Mouse (Mus musculus): ENCODE data around the gene Ythdf1.

Gene Ythdf1

GRCm38 (mm10) chr2:180920810-180921400, at the start of gene Ythdf1:
Ythdf1 (minus strand) TSS chr2:180920949.
- peak; percentile 96 for DNase-seq (ENCODE audit: low read depth, low spot score)

- peak; percentile 66 for DNase-seq (ENCODE audit: low read depth, low spot score)
These were observed 46.4 kb upstream of the Ythdf1 start, which contains the start of gene Arfgap1 for GRCm38 (mm10) chr2:180967010-180967763. Arfgap1 (plus strand) TSS chr2:180967225.

GRCm38 (mm10) chr2:180966092-180966882, 45.5 kb upstream of the Ythdf1 start:
- peak; percentile 15 for DNase-seq (ENCODE audit: low read depth, low spot score)

- DNase-seq (ENCODE audit: low read depth, low spot score): peak; percentile 84
These were observed 43.2 kb upstream of the Ythdf1 start for GRCm38 (mm10) chr2:180963956-180964355.

DNA sequence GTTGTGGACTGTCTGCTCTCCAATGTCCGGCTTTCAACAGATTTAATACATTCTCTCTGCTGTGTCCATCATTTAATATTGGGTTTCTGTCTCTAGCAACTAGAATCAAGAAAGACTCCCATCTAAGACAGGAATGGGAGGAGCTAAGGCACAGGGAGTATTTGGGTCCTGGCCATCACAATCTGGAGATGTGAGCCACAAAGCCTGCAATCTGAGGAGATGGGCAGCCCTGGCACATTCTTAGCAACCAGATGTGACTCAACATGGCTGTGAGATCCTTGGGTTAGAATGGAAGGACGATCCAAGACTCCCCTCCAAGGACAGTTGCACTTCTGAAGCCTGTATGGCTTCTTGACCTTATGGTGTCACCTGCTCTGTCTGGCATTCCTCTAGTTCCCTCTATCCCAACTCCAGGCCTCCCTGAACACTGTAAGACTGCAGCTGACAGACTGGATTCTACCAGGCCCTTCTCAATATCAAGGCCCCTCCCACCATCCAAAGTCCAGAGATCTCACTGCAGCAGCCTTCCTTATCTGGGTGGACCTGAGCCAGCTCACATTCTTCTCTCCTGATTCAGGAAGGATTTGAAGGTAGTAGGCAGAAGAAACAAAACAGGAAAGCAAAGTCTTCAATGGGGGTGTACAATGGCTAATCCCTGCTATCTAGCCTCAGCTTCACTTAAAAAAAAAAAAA, 42.0 kb upstream of the Ythdf1 start:
- DNase-seq (ENCODE audit: low read depth, low spot score): no peak

GRCm38 (mm10) chr2:180960187-180960586, 39.4 kb upstream of the Ythdf1 start:
- no peak for DNase-seq (ENCODE audit: low read depth, low spot score)

GRCm38 (mm10) chr2:180959605-180960004, 38.9 kb upstream of the Ythdf1 start:
- DNase-seq (ENCODE audit: low read depth, low spot score): no peak

DNA sequence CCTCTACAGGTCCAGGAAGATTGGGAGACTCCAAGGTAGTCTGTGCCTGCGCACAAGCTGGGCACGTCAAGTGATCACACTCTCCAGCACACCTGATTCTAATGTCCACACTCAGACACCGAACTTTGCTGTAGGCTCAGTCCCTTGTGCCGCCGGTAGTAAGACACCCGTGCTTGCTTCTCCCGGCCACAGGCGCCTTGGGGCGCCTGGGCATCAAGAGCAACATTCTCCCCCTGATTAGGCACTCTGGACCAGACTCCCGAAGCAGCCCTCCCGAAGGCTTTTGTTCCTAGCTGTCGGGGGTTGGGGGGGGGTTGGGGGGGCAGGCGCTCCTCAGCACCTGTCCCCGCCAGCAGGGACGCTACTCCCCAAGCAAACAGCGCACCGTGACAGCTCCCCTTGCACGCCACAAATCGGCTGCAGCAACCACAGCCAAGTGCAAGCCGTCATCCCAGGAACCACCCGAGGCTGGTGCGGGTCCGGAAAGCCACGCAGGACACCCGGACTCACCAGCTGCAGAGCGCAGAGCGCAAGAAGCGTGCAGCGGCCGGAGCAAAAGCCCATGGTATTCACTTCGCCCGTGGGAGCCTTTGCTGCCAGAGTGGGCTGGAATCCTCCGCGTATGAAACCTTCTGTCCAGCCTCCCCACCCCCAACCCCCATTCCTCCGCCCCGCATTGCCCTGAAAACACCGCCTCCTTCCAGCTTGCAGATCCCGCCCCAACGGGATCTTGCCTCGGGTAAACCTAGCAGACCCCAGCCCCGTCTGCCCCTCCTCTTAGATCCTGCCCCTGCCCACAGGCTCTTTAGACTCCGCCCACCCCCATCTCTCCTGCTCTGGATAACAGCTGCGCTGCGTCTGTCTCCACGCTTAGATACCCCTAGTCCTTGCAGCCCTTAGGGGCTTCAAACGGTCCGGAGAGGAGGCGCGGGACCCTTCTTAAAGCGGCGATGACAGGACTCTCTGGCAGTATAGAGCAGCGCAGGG, 33.6 kb upstream of the Ythdf1 start, which contains the start of gene Nkain4:
Gene Nkain4, minus strand, starts transcription at position 639 of the 987 bp plus-strand sequence.
- DNase-seq (ENCODE audit: low read depth, low spot score): peak; percentile 87

DNA sequence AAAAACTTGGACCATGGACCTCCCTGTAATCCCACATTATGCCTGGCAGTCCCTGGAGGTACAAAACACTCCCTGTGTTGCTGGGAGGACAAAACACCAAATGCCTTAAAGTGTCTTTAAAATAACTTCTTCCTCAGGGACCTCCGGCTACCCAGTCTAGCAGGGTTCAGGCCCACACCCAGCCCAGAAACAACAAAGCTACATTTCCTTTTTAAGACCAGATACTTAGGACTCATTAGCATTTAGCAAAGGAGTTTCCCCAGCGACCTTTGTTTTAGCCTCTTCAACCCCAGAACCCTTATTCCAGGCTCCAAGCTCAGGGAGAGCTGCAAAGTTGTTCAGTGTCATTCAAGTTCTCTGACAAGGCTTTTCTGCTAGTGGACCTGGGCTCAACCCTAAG, 32.9 kb upstream of the Ythdf1 start:
- DNase-seq (ENCODE audit: low read depth, low spot score): peak; percentile 68

- peak; percentile 56 for DNase-seq (ENCODE audit: low read depth, low spot score)
These were observed 32.0 kb upstream of the Ythdf1 start for GRCm38 (mm10) chr2:180952731-180953171.

GRCm38 (mm10) chr2:180949947-180950346, 29.2 kb upstream of the Ythdf1 start:
- DNase-seq (ENCODE audit: low read depth, low spot score): peak; percentile 23

- DNase-seq (ENCODE audit: low read depth, low spot score): no peak
These were observed 21.1 kb upstream of the Ythdf1 start for GRCm38 (mm10) chr2:180941869-180942268.

DNA sequence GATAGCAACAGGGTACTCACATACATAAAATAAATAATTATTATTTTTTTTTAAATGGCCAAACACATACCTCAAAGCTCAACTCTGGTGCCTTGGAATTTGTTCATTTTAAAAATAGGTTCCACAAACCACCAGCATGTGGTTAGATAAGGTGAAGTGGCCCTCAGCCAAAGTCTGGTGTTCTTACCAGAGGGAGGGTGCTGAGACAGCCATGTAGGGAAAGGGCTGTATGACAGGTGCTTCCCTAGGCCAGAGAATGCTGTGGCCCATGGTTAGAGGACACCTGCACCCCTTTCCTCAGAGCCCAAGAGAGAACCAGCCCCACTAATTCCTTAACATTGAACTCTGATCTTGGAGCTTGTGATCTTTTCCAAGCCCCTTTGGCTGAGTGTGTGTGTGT, 19.4 kb upstream of the Ythdf1 start:
- DNase-seq (ENCODE audit: low read depth, low spot score): no peak

- no peak for DNase-seq (ENCODE audit: low read depth, low spot score)
These were observed 11.7 kb upstream of the Ythdf1 start for GRCm38 (mm10) chr2:180932418-180932817.

- DNase-seq (ENCODE audit: low read depth, low spot score): no peak
These were observed 8.0 kb upstream of the Ythdf1 start, which contains the start of gene Birc7 for GRCm38 (mm10) chr2:180928723-180929122. Birc7 (plus strand) TSS chr2:180929023.

- DNase-seq (ENCODE audit: low read depth, low spot score): peak; percentile 67
These were observed 4.4 kb upstream of the Ythdf1 start for GRCm38 (mm10) chr2:180925176-180925575.

DNA sequence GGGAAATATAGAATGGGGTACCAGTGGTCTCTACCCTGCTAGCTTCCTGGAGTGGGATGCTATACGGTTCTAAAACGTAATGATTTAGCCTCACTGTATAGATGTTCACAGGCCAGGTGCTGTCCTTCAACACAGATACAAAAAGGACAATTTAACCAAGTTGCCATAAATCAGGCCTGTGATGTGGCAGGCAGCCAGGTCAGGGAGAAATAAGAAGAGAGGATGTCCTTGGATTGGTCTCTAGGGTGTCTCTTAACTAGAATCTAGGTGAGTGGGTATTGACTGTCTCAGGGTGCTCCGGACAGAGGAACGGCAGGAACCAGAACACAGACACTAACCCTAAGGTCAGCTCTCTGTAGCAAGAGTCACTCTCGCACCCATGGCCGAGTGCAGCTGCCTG, 2.0 kb upstream of the Ythdf1 start:
- no peak for DNase-seq (ENCODE audit: low read depth, low spot score)

DNA sequence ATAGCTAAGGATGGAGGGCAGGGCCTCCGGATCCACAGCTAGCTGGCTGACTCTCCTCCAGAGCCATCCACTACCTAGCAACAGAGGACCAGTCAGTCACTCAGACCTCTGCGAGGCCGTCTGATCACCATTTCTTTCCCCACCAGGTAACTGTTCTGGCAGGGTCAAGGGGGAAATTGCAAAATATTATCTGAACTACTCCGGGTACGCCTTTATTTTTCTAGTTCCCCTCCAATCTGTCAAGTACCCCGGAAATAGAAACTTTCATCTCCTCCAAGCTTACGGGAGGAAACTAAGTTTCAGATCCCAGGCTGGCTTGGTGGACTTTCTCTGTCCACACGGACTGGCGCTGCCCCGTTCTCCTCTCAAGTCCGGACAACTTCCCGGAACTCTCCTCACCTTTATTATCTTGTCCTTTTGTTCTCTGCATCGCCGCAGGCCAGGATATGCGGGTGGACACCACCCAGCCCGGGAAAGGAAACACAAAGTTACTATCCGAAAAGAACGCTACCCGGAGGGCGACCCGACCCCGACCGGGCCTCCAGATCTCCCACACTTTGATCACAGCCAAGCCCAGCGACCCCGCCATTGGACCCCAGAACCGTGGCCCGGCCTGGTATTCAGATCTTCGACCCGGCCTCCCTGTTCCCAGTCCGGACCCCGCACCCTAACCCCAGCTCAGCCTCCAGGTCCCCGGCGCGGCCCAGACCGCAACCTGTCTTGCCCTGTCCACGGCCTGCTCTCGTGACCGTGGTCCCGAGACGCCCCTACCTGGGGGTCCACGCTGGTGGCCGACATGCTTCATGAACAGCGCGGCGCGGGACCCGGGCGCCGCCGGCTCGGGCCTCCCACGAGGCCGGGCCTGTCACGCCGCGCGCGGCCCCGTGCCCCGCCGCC, 588 bp downstream of the Ythdf1 start:
- DNase-seq (ENCODE audit: low read depth, low spot score): no peak

- DNase-seq (ENCODE audit: low read depth, low spot score): no peak
These were observed 4.8 kb downstream of the Ythdf1 start for GRCm38 (mm10) chr2:180915886-180916433.
